Mouse (Mus musculus) midbrain, embryonic 15.5 days (tissue): ENCODE measurements around the gene Rbfox3. TPM values are rescaled to one million over a fixed set of nuclear protein-coding genes. Genes with fewer than 3 reads are reported as not detected.

Source experiments
- ATAC-seq: fragments of 200-750 bp; cut with Nextera tagmentation; replicated peaks from 2 replicates; pipeline ENCODE4 v1.8.0; 2017; ENCODE audit warnings: moderate TSS enrichment
- H3K27ac ChIP-seq: fragments of 300-500 bp; sonication (generic); 2 replicates; pipeline ENCODE4 v1.5.1; 2015; ENCODE audit warnings: mild to moderate bottlenecking, inconsistent platforms
- H3K27me3 ChIP-seq: fragments of 300-500 bp; sonication (generic); replicated peaks from 2 replicates; pipeline ENCODE4 v1.6.1; 2015; ENCODE audit warnings: inconsistent platforms
- H3K36me3 ChIP-seq: fragments of 300-500 bp; sonication (generic); replicated peaks from 2 replicates; pipeline ENCODE4 v1.6.1; 2015; ENCODE audit warnings: inconsistent platforms
- H3K4me1 ChIP-seq: fragments of 300-500 bp; sonication (generic); 2 replicates; pipeline ENCODE4 v1.6.1; 2015; ENCODE audit warnings: inconsistent platforms
- H3K4me2 ChIP-seq: fragments of 300-500 bp; sonication (generic); 2 replicates; pipeline ENCODE4 v1.6.1; 2015; ENCODE audit warnings: inconsistent platforms, mild to moderate bottlenecking, moderate library complexity
- H3K4me3 ChIP-seq: fragments of 300-500 bp; sonication (generic); 2 replicates; pipeline ENCODE4 v1.5.1; 2015; ENCODE audit warnings: mild to moderate bottlenecking, inconsistent platforms
- H3K9ac ChIP-seq: fragments of 300-500 bp; sonication (generic); 2 replicates; pipeline ENCODE4 v1.6.1; 2015; ENCODE audit warnings: mild to moderate bottlenecking, inconsistent platforms
- H3K9me3 ChIP-seq: fragments of 300-500 bp; sonication (generic); 2 replicates; pipeline ENCODE4 v1.6.1; 2016; ENCODE audit warnings: inconsistent platforms
- WGBS: fragments of 180-500 bp; shearing (Covaris S2); methylation state at CpG from one replicate; pipeline ENCODE4 v1.1.7; 2015; ENCODE audit warnings: mixed read lengths; 5-methylcytosine and 5-hydroxymethylcytosine counted together
- polyA plus RNA-seq: library from polyadenylated mRNA; unstranded; fragments of >200 nt; fragmentation: Nextera tagmentation; extraction: Ambion mirVana; gene quantifications from 2 replicates; pipeline ENCODE4 v1.2.1, GENCODE M21; 2015

Rbfox3 gene
- 53.5 and 54.2 TPM in 2 replicates for polyA plus RNA-seq

DNA sequence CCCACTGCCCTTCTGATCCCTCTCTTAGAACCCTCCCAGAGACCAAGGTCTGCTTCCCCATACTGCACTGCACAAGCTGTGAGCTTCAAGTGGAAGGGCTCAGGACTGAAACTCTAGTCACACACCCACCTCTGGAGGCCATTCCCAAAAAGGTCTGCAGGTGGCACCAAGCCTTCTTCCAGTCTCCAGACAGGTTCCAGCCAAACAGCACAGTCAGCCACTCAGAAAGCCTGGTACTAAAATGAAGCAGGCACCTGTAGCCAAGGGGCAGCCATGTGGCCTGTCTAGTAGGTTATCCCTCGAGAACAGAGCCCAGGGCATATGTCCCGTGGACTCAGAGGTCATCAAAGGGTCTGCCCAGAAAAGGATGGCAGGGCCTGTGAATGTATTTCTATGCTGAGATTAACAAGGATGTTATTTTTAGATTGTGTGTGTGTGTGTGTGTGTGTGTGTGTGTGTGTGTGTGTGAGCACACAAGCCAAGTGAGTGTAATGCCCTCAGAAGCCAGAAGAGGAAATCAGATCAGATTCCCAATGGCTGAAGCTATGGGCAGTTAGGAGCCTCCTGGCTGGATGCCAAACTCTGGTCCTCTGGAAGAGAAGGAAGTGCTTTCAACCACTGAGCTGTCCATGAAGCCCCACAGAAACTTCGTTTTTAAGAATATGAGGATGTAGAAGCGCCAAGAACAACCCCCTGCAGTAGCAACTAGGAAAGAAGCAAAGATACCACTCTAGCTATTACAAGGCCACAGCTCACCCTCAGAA, at the start of gene Rbfox3:
Gene Rbfox3 (minus strand): TSS at position 291 of the 764 bp plus-strand sequence.
- Histone ChIP-seq H3K27me3 (0 out of 2 replicates have a peak, but pooled peaks cover 3% of the 10 kb centered on the region), H3K4me2 (no peak within 1 kb of the TSS), H3K9ac (no peak within 1 kb of the TSS; the same call in 1 of the 2 replicates), H3K4me3 (no peak within 1 kb of the TSS), H3K4me1 (peaks cover 44% of the 10 kb centered on the region), H3K36me3 (no peaks in the 10 kb centered on the region), H3K27ac (peak within 1 kb of the TSS; percentile 92), H3K9me3 (no peaks in the 10 kb centered on the region)
- WGBS, result 50% methylated on average over 4 of the region's 4 CpGs
- ATAC-seq, result no peak

DNA sequence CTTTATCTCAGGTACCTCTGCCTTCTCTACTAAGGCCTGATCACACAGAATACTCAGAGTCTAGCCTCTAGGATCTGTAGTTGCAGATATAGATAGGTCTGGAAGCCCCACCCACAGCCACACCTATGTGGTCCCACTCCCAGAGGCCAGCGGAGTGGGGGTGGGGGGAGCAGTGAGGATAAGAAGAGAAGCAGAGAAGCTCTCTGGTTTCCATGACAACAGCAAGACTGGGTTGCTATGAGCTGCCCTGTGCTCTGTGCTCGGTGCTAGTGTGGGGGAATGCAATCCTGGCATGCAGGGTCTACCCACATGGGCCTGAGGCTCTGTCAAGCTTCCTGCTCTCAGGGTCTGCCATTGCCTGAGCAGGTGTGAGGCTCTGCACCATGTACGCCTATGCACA, 49.3 kb upstream of the Rbfox3 start:
- Histone ChIP-seq H3K9me3 (no peaks in the 10 kb centered on the region), H3K9ac (no peak overlapping the region), H3K4me1 (peaks cover 53% of the 10 kb centered on the region), H3K27me3 (no peaks in the 10 kb centered on the region), H3K4me3 (no peak overlapping the region), H3K36me3 (no peaks in the 10 kb centered on the region), H3K4me2 (no peak overlapping the region), H3K27ac (0 out of 2 replicates have a peak overlapping the region, but pooled peaks have one; percentile 7)
- ATAC-seq, result peak; percentile 69
- 31% methylated on average over 3 of the region's 3 CpGs for WGBS

DNA sequence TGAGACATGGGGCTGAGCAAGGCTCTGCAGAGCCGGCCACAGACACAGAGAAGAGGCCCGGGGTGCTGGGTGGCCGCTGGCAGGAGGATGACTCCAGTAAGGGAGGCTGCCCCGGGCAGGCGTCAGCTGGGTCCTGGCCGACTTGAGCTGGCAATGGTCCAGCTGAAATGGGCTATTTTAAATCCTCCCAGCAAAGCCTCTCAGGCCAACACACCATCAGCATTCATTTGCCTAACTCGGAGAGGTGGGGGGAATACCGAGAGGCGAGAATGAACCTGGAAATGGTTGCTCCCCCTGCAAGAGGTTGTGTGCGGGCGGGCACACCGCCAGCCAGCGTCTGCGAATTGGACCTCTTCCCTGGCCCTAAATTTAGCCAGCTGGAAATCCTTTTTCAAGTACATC, 45.7 kb upstream of the Rbfox3 start:
- Histone ChIP-seq H3K4me3 (no peak overlapping the region), H3K4me1 (peaks cover 61% of the 10 kb centered on the region), H3K9me3 (no peaks in the 10 kb centered on the region), H3K27ac (peak overlapping the region; percentile 74), H3K36me3 (no peaks in the 10 kb centered on the region), H3K4me2 (no peak overlapping the region), H3K9ac (no peak overlapping the region), H3K27me3 (no peaks in the 10 kb centered on the region)
- WGBS, result 30% methylated on average over 14 of the region's 14 CpGs
- peak; percentile 51 for ATAC-seq

DNA sequence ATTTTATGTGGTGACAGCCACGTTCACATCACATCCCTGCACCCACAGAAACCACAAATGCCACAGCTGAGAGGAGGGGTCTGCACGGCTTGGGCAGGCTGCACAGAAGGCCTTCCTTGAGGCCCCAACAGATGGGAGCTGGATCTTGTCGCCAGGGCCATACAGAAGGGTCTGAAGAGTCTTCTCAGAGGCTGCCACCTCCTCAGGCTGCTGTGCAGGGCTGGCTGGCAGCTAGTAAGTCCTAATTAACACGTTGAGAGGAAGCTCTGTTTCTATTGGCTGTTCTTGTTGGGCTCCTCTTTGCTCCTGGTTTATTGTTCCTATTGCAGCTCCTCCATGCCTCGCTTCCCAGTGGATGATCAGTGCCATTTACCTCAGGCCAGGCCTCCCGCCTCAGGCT, 43.6 kb upstream of the Rbfox3 start:
- no peak for ATAC-seq
- Histone ChIP-seq H3K4me3 (no peak overlapping the region), H3K27ac (peak overlapping the region; percentile 43; the same call in 1 of the 2 replicates), H3K9ac (no peak overlapping the region), H3K27me3 (no peaks in the 10 kb centered on the region), H3K9me3 (no peaks in the 10 kb centered on the region), H3K4me2 (no peak overlapping the region), H3K4me1 (peaks cover 46% of the 10 kb centered on the region), H3K36me3 (no peaks in the 10 kb centered on the region)
- WGBS, result 36% methylated on average over 6 of the region's 6 CpGs

DNA sequence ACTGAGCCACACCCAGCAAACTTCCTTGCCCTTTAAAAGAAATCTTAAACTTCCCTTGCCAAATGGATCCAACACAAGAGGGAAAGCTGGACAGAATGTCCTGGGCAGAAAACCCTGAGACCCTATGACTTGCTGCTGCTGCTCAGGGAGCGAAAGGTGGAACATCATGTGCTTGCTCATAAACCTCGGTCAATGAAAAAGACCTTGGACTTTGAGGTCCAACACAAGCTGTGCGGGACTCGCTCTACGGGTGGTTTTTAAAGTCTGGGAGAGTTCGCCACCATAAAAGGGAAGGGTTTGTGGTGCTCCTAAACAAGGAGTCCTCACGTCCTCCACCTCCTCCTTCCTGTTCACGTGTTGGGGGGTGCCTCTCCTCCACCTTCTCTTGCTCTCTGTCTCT, 34.5 kb upstream of the Rbfox3 start:
- no peak for ATAC-seq
- WGBS, result 91% methylated on average over 8 of the region's 8 CpGs
- H3K4me3 ChIP-seq, result no peak overlapping the region
- H3K4me1 ChIP-seq, result peaks cover 10% of the 10 kb centered on the region; the same call in 1 of the 2 replicates
- H3K9me3 ChIP-seq, result no peaks in the 10 kb centered on the region
- no peaks in the 10 kb centered on the region for H3K27me3 ChIP-seq
- no peak overlapping the region for H3K27ac ChIP-seq
- no peak overlapping the region for H3K9ac ChIP-seq
- H3K4me2 ChIP-seq, result no peak overlapping the region
- no peaks in the 10 kb centered on the region for H3K36me3 ChIP-seq

DNA sequence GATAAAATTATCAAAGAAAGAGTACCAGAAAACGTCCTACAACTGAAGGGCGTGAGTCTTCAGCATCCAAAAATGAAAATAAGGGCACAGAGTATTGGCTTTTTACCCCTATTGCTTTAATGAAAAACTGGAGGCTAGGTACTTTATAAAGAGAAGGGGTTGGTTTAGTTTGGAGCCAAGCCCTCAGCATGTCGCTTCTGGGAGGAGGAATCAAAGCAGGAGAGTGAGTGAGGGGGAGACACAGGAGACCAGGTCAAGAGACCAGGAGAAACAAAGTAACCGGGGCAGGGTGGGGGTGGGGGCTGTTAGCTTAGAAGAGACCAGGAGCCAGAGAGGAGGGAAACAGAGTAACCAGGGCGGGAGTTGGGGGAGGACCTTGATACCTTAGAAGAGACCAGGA, 29.9 kb upstream of the Rbfox3 start:
- Histone ChIP-seq H3K9me3 (no peaks in the 10 kb centered on the region), H3K27me3 (no peaks in the 10 kb centered on the region), H3K4me2 (no peak overlapping the region), H3K36me3 (no peaks in the 10 kb centered on the region), H3K9ac (no peak overlapping the region), H3K4me3 (no peak overlapping the region), H3K27ac (no peak overlapping the region), H3K4me1 (no peaks in the 10 kb centered on the region)
- ATAC-seq, result no peak
- 47% methylated on average over 5 of the region's 5 CpGs for WGBS

DNA sequence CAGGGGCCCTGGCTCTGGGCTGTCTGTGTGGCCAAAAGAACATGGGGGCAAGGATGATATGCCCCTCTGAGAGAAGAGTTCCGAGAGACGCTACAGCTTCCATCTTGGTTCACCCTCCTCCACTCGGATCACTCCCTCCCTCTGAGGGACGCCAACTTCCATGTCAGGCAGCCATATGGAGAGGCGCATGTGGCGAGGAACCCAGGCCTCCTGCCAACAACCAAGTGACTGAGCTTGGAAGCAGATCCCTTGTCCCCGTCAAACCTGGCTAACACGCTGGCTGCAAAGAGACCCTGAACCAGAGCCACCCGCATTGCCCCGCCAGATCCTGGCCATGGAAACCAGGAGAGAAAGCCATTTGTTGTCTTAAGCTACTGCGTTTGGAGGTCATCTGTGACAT, 29.1 kb upstream of the Rbfox3 start:
- Histone ChIP-seq H3K9me3 (no peaks in the 10 kb centered on the region), H3K36me3 (no peaks in the 10 kb centered on the region), H3K4me3 (no peak overlapping the region), H3K4me1 (no peaks in the 10 kb centered on the region), H3K27ac (no peak overlapping the region), H3K9ac (no peak overlapping the region), H3K4me2 (no peak overlapping the region), H3K27me3 (no peaks in the 10 kb centered on the region)
- ATAC-seq, result no peak
- WGBS, result 57% methylated on average over 11 of the region's 11 CpGs

DNA sequence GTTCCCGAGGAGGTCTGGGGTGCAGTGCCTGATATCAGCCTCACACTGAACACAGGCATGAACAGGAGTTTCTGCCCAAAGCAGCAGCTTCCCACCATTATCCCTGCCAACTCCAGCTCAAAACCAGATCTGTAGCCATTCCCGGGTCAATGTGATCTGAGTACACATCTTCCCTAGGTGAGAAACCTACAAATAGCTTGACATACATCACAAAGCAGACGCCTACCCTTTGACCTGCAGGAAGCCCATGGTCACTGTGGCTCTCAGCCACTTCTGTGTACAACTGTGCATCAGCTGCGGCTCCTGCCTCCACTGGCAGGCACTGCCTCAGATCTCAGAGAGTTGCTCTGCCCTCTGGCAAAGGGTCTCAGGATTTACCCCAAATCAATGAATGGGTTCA, 28.3 kb upstream of the Rbfox3 start:
- WGBS, result 90% methylated on average over 4 of the region's 4 CpGs
- no peak for ATAC-seq

DNA sequence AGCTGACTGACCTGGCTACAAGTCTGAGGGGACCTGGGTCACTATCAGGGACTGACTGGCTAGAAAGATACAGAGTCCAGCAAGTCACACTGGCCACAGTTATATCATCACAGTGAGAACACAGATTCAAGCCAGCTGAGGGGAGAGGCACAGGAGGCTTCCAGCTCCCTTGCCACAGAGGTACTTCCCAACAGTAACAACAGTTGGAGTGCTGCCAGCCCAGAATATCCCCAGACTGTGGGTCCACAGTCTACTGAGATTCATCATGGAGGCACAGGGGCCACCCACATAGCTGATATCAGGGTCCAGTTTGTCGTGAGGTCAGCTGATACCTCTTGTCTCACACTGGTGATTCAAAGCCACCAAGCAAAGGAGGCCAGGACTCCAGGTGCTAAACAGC, 23.5 kb upstream of the Rbfox3 start:
- Histone ChIP-seq H3K9ac (no peak overlapping the region), H3K4me2 (no peak overlapping the region), H3K4me1 (no peaks in the 10 kb centered on the region), H3K27me3 (no peaks in the 10 kb centered on the region), H3K36me3 (no peaks in the 10 kb centered on the region), H3K27ac (no peak overlapping the region), H3K9me3 (peaks cover 2% of the 10 kb centered on the region; the same call in 1 of the 2 replicates), H3K4me3 (no peak overlapping the region)
- WGBS, result 64% methylated on average over 1 of the region's 1 CpGs
- no peak for ATAC-seq

More for the DNA sequence above, 28.3 kb upstream of the Rbfox3 start:
- Histone ChIP-seq H3K4me3 (no peak overlapping the region), H3K27ac (no peak overlapping the region), H3K9ac (no peak overlapping the region), H3K36me3 (no peaks in the 10 kb centered on the region), H3K4me2 (no peak overlapping the region), H3K9me3 (no peaks in the 10 kb centered on the region), H3K27me3 (no peaks in the 10 kb centered on the region), H3K4me1 (no peaks in the 10 kb centered on the region)

DNA sequence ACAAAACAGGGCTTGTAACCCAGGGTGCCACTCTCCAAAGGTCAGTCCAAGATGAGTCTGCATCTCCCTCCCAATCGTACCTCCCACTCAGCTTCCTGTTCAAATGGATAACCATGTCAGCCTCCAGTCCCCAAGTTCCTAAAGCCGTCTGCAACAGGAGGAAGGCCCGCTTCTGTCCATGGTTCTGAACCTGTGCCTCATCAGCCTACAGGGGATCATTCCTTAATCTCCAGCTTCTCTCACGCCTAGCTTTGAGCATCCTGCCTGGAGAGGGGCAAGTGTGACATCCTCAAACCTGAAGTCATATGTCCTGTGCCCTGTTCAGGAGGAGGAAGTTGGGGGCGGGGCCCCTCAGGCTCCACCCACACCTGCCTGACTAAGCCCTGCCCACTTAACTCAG, 15.7 kb upstream of the Rbfox3 start:
- ATAC-seq, result no peak
- Histone ChIP-seq H3K9ac (no peak overlapping the region), H3K9me3 (peaks cover 2% of the 10 kb centered on the region; the same call in 1 of the 2 replicates), H3K4me1 (peaks cover 5% of the 10 kb centered on the region), H3K4me2 (no peak overlapping the region), H3K36me3 (no peaks in the 10 kb centered on the region), H3K27ac (no peak overlapping the region), H3K4me3 (no peak overlapping the region), H3K27me3 (no peaks in the 10 kb centered on the region)
- WGBS, result 24% methylated on average over 5 of the region's 5 CpGs

DNA sequence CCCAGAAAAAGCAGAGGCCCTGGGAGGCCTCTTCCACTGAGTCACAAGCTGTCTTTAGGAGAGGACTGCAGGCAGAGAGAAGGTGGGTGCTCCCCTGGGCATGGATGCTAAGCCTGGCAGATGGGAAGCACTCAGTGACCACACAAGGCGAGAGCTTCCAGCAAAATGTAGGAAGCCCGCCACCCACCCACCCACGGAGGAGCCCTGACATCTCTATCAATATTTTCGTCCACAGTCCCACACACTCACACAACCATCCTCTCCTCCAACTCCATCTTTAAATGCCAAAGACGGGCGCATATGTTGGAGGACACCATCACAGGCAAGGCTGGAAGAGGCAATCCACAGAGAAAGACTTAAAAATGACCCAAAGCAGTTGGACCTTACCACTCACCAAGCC, 10.5 kb upstream of the Rbfox3 start:
- Histone ChIP-seq H3K4me3 (no peak overlapping the region), H3K27me3 (no peaks in the 10 kb centered on the region), H3K36me3 (no peaks in the 10 kb centered on the region), H3K4me2 (no peak overlapping the region), H3K27ac (no peak overlapping the region), H3K4me1 (peaks cover 10% of the 10 kb centered on the region), H3K9me3 (no peaks in the 10 kb centered on the region), H3K9ac (no peak overlapping the region)
- ATAC-seq, result no peak
- WGBS, result 76% methylated on average over 6 of the region's 6 CpGs

DNA sequence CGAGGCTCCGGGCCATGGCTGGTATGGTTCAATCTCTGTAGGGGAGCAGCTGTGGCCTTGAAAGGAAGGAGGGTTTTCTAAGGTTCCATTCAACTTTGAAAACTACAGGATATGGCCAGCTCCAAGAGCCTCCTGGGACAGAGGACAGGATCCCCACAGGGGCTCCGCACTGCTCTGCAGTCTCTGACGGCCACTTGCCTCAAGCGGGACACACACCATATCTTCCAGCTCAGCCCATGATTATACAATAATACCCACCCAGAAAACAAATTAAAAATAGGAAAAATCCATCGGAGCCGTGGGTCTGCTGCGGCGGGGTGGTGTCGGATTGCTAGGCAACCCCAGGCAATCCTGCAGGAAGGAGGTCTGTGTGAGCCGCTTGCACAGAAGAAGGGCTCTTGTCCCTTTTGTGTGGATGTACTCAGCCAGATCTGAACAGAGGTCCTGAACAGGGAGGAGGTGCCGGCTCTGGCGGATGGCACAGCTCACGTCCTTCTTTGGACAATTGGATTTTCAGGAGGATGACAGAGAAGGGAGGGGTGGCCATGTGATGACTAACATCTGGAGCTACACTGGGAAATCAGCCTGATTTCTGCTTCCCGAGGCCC, 5.1 kb upstream of the Rbfox3 start:
- H3K4me2 ChIP-seq, result peak overlapping the region; percentile 20; the same call in 1 of the 2 replicates

More for the DNA sequence above, 5.1 kb upstream of the Rbfox3 start:
- no peak overlapping the region for H3K4me3 ChIP-seq
- no peaks in the 10 kb centered on the region for H3K9me3 ChIP-seq
- H3K9ac ChIP-seq, result 0 out of 2 replicates have a peak overlapping the region, but pooled peaks have one; percentile 0
- ATAC-seq, result peak; percentile 61; the same call in 1 of the 2 replicates
- no peaks in the 10 kb centered on the region for H3K36me3 ChIP-seq
- H3K4me1 ChIP-seq, result peaks cover 20% of the 10 kb centered on the region
- WGBS, result 7% methylated on average over 15 of the region's 15 CpGs
- peak overlapping the region; percentile 79 for H3K27ac ChIP-seq
- H3K27me3 ChIP-seq, result no peaks in the 10 kb centered on the region
